Mouse (Mus musculus) bone marrow macrophage, adult 2 months (primary cell): Measurements from ENCODE around the gene Bcap31.

ENCODE experiments used
- CTCF ChIP-seq: IDR thresholded peaks from 2 replicates; pipeline ENCODE4 v1.5.1; 2012; ENCODE audit warnings: low read depth, mild to moderate bottlenecking, low read length, moderate library complexity
- POLR2A ChIP-seq: IDR thresholded peaks from 2 replicates; pipeline ENCODE4 v1.6.1; 2012; ENCODE audit warnings: mild to moderate bottlenecking, low read depth, low read length, borderline replicate concordance

GRCm38 (mm10) chrX:73645121-73645520 lies 70.9 kb downstream of the Bcap31 start:
- TF ChIP-seq CTCF (no peak), POLR2A (no peak)
